Mouse (Mus musculus) adrenal gland, postnatal 14 days (tissue): ENCODE data around the gene Srxn1. TPM values are rescaled to one million over a fixed set of nuclear protein-coding genes. Genes with fewer than 3 reads are reported as not detected.
A peak's percentile ranks its signal among the peaks of the same experiment; 100 is the strongest.
"Not testable (repeated sequence)": the region's sequence is repeated elsewhere in the genome, so short reads cannot be mapped to it uniquely, and the experiment has no call there.

Source experiments
- DNase-seq: peaks from one replicate; pipeline ENCODE4 v3.0.0; 2021; ENCODE audit warnings: mixed read lengths
- long read RNA-seq, 2 experiments: library from polyadenylated mRNA; stranded (forward); transcript quantifications; one replicate each; pipeline ENCODE4 v2.0.0; 2021
- total RNA-seq: library from RNA; stranded (reverse); gene quantifications from 2 replicates; pipeline ENCODE4 v1.2.3, GENCODE M21; 2021

Gene Srxn1
- 267 and 289 TPM in 2 replicates for total RNA-seq
- long read RNA-seq, experiment 1, transcript Srxn1-203 (2 exons, 446 nt): minor isoform, 12 of 260 reads
- long read RNA-seq, experiment 1, transcript Srxn1-201 (2 exons, 2,812 nt): major isoform, 210 of 260 reads
- long read RNA-seq, experiment 1, partial matches to known transcripts: 0 of 260 reads
- long read RNA-seq, experiment 1, other reads (novel, unspliced or antisense): 38 of 260 reads
- long read RNA-seq, experiment 2, transcript Srxn1-201 (2 exons, 2,812 nt): major isoform, 258 of 325 reads
- long read RNA-seq, experiment 2, transcript Srxn1-203 (2 exons, 446 nt): minor isoform, 7 of 325 reads
- long read RNA-seq, experiment 2, partial matches to known transcripts: 57 of 325 reads
- long read RNA-seq, experiment 2, other reads (novel, unspliced or antisense): 3 of 325 reads

DNA sequence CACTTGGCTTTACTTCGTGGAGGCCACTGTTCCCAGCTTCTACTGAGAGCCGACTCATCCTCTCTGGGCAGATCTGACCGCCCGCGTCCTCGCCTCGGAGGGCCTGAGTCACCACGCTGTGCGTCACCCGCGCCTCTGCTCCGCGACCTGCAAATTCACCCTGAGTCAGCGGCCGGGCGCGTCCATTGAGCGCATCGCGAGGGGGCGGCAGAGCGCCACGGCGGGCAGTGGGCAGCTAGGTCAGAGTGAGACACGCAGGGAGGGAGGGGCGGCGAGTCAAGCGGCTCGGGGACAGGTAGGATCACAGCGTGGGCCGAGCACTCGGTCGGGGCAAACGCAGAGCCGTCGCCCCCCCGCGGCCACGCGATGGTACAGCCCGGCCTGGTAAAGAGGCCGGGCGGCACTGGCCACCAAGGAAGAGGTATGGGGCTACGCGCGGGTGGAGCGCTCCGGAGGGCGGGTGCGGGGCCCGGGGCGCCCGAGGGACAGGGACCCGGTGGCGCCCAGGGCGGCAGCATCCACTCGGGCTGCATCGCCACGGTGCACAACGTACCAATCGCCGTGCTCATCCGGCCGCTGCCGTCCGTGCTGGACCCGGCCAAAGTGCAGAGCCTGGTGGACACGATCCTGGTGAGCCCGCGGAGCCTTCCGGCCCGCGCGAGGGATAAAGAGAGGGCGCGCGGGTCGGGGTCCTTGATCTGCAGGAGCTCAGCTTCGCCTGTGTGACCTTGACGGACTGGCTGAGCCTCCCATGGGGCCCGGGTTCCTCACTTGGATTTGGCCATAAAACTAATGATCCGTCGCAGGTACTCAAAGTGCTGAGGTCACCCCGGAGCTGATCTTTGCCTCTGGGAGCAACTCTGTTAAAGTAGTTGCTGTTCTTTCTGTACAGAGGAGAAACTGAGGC, at the start of gene Srxn1:
Srxn1 (plus strand) TSS at position 199 of the 907 bp plus-strand sequence.
- DNase-seq: peak; percentile 96

DNA sequence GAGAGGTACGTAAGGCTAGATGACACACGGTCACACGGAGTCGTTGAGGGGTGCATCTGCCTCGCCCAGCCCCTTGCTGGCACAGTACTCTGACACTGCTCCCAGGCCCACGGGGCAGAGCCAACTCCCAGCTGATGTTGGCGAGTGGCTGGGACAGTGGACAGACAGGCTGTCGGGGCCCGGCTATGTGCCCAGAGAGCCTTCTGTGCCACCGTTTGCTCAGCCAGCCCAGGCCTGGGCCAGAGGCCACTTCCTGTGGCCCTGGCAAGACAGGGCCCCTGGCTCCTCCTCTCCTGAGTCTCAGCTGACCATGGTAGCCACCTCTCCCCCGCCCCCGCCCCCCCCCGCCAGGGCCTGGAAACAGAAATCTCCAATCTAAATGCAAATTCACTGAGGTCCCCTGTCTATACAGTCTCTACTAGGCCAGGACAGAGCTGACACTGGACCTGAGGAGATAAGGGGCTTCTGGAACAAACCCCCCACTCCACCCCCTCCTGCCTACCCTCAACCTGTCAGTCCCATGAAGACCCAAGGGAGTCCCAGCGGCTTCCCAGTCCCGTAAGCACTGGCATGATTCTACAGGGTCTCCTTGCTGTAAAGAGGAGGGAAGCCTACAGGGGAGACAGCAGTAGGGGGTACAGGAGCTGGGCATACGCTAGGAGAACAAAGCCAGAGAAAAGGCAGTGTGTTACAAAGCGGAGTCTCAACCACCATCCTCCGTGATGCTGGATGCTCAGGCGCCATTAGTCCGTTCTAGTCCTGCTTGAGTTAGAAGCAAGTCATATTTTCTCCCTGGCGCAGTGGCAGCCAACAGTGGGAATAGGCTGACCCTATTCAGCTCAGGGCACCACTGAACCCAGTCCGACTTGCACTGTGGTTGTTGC, 48.7 kb upstream of the Srxn1 start:
- peak; percentile 14 for DNase-seq

DNA sequence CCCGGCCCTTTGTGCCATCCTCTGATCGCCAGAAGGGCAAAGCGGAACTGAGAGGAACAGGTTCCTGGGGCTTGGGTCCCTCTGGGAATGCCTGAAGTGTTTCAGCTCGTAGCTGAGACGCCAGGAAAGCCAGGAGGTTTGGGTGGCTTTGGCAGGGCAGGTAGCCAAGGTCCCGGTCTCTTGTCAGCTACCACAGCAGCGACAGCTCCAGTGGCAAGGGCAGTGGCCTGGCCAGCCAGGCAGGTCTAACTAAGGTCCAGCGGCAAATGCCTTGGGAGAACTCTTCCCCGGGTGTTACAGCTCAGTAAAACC, 48.1 kb upstream of the Srxn1 start:
- no peak for DNase-seq

DNA sequence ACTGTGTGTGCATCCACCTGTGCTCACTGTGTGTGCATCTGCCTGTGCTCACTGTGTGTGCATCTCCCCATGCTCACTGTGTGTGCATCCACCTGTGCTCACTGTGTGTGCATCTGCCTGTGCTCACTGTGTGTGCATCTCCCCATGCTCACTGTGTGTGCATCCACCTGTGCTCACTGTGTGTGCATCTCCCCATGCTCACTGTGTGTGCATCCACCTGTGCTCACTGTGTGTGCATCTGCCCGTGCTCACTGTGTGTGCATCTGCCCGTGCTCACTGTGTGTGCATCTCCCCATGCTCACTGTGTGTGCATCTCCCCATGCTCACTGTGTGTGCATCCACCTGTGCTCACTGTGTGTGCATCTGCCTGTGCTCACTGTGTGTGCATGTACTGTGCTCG, 42.5 kb upstream of the Srxn1 start:
- not testable (repeated sequence) for DNase-seq

DNA sequence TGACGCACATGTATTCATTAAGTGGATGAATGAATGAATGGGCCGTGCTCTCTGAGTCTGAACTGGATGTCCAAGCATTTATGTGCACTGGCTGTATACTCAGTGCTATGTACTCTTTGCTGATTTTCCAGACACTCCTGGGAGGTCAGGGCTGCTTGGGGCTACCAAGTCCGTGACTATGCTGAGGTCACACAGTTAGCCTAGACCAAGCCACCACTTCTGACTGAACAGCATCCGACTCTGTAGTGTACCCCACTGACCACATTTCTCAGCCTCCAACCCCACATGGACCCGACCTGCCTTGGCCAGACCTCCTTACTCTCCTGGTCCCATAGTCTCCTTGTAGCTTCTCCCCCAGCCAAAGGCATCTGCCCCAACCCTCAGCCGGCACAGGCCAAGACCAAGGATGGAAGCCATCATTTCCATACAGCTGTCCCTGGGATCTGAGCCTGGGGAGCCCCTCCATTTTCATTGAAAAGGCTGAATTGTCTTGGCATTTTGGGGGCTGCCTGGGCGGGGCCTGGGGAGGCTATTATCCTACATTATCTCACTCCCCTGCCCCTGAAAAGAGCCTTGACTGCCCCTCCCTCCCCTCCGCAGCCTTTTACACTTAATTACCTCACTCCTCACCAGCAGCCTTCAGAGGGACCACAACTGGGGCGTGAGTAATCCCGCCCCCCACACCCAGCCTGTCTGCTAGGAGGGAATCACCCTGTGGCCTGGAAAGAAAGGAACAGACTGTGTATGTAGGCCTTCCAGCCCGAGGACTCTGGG, 36.5 kb upstream of the Srxn1 start:
- DNase-seq: no peak

DNA sequence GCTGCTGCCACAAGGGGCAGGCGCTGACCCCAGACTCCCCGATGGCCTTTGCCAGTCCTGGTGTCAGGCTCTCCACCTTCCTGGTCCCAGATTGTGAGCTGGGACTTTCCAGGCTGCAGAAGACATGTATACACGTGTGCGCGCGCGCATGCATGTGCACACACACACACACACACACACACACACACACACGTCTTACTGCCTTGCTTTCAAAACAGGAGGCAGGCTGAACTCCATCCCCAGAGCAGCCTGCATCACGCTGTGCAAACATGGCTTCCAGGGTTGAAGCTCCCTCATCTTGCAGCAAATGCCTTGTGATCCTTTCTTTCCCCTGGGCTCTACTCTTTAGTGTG, 35.9 kb upstream of the Srxn1 start:
- DNase-seq: no peak

DNA sequence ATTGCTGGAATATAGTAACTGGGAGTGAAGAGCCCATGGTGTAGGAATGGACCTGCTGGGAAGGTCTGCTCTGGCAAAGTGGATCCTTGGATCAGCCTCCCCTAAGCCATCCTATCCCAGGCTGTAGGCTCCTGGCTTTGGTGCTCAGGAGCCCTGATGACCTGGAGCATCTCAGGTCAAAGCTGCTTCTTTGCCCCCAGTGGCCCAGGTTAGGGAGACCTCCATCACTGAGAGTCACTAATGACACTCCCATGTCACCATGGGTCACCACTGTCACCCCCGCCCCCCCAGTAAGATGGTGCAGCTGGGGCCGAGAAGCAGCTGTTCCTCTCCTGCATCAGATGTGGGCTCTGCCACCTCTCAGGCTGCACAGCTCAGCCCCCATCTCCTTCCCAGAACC, 35.4 kb upstream of the Srxn1 start:
- no peak for DNase-seq

DNA sequence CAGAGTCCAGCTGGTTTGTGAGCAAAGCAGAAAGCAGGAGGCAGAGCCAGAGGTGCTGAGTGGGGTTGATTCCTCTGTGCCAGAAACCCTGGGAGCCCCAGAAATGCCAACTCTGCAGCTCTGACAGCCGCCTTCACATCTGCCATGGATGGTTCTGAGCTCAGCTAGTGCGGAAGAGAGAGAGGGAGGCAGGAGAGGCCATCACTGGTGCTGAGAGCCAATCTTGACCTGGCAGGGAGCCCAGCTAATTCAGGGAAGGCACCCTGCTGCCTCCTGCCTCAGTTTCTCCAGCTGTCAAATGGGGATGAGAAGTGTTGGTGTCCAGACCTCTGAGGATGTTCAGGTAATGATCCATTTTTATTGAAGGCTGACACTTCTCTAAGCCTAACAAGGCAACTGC, 30.8 kb upstream of the Srxn1 start:
- DNase-seq: no peak

DNA sequence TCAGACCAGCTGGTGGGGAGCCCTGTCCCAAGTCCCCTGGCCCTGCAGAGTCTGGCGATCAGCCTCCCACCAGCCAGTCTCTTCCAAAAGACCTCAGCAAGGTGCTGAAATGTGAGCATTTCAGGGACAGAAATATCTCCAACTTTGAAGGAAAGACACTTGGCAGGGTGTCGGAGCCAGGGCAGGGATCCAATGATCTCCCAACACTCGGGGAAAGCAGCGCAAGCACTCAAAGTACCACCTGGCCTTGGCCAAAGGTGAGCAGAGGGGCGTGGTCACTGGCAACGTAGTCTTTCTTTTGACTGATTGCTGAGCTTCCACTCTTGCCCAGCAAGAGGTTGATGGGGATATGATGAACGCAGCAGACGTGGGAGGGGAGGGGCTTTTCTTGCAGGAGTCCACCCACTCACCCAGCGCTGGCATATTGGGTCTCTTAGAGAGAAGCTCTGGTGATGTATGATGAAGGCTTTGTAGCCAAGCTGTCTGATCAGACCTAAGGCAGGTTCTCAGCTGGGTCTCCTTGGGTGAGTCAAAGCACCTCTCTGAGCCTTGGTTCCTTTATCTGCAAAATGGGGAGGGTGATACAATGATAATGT, 29.9 kb upstream of the Srxn1 start:
- DNase-seq: no peak

DNA sequence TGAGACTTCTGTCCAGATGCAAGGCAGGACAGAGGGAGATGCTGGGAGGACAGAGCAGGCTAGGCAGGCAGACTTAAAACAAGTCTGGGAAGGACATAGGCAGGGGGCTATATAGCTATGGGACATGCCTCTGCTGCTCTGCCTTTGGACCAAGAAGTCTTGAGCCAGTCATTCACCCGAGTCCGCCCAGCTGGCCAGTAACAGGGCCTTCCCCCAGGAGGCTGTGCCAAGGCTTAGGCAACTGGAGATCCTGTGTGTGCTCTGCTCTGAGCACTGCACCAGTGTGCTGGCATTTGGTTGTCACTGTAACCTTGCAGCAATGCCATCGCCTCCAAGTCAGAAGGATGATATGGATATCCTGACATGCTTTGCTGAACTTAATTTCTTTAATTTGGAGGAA, 28.0 kb upstream of the Srxn1 start:
- DNase-seq: peak; percentile 26

DNA sequence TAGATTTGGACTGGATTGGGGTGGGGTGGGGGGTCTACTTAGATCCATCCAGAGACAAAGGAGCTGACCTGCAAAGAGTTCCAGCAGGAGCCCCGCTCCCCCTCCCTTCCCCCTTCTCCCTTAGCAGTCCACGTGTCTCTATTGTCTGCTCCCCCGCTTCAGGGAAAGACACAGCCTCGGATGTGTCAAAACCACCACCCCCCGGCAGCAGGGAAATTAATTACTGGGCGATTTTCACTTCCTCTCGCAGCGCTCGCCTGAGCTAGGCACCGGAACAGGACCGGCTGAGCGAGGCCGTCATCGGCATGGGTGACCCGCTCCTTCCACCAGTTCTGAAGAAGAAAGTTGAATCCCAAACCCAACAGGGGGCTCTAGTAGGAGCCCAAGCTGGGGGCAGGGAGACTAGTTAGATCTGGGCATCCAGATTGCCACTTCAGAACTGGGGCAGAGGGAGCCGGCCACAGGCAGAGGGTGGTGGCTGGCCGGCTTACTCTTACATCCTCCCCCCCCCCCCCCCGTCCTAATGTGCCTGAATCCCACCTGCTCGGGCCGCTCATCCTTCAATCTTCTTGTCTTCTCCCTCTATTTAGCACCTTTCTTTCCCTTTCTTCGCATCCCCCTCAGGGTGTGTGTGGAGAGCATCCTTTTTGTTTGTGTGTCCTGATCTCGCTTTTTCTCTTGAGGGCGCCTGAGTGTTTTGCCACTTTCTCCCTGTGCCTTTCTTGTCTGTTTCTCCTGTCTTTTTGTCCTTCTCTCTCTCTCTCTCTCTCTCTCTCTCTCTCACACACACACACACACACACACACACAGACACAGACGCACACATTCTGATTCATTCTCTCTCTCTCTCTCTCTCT, 24.4 kb upstream of the Srxn1 start, which contains the start of gene Scrt2:
Scrt2 (plus strand) TSS at position 845 of the 857 bp plus-strand sequence.
- no peak for DNase-seq

DNA sequence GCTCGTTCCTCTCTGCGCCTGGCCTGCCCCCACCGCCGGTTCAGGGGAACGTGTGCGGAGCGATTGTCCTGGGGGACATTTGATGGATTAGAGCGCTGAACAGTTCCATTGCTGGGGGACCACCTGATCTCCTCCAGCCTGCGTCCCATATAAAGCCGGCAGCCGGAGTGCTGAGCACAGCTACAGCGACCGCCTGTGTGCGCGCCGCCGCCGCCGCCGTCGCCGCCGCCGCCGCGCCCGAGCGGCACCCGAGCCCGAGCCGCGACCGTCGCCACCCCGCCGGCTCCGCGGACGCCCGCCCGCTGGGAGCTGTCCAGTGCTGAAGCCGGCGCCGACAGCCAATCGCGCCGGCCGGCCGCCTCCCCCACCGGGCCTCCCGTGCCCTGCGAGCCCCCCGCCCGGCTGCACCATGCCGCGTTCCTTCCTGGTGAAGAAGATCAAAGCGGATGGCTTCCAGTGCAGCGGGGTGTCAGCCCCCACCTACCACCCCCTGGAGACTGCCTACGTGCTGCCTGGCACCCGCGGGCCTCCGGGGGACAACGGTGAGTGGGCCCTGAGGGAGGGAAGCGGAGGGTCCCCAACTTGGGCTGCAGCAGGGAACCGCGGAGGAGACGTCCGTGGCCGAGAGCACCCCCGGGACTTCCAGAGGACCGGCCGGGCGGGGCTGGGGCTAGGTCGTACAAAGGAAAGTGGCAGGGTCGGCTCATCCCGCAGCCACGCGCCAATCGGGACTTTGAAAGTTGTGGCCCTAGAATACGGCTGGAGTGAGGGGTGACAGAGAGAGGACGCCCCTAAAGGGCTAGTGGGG, 23.5 kb upstream of the Srxn1 start:
- peak; percentile 93 for DNase-seq

DNA sequence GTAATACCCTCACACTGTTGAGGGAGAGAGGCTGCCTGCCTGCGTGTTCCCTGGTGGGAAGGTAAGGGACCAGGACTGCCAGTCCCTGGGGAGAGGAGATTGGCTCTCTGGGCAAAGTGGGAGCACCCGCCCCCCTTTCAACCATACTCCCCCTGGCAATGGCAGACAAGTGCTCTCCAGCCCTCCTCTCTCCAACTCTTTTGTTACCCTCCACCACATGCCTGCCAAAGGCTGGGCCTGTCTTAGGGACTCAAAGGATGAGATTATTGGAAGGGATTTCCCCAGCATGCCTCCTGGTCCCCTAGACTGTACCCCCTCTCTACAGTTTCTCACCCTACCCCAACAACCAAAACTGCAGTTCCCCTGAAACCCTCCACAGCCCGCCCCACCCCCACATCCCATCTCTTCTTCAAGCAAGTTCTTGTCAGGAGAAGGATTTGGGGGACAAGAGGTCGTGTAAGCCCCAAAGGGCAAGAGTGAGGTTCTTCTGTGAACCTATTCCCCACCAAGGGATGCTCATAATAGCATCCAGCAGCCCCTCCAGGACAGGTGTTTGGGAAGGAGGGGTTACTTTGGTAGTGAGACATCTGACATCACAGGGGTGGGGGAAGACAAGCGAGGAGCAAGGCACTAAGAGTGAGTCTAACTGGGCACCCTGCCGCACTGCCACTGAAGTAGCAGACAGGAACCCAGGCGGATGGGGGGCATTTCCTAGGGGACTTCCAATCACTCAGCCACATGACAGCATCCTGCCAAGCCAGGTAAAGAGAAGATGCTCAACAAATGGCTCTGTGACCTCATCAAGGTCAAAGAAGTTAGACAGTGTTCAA, 22.6 kb upstream of the Srxn1 start:
- no peak for DNase-seq

DNA sequence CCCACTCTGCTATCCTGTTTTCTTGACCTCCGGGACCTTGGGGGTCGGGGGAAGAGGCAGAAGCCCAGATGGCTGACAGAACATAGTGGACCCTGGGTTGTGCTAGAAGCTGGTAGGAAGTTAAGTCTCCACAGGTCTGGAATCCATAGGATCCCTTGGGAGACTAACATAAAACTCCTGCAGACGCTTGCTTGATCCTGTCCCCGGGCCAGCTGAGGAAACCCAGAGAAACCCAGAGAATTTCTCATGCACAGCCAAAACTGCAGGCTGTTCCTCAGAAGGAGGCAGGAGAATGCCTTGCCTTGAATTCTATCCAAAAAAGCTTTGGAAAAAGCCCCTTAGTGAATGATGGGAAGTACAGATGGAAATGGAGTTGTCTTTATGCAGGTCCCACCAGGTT, 21.9 kb upstream of the Srxn1 start:
- no peak for DNase-seq

DNA sequence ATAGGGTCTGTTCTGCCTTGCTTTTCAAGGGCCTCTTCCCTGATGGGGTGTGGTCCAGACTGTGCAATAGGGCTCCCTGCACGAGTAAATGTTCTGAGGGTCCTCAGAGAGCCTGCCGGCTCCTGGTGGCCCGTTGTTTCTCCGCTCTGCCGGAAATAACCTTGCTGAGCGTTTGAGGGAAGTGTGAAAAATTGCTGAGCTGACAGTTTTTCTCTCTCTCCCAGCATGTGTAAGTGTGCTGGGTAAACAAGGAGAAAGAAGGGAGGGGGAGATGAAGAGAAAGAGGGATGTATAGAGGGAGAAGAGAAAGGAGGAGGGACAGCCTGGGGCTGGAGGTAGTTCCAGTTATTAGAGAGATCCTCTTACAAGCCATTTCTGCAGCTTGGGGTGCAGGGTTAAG, 21.0 kb upstream of the Srxn1 start:
- DNase-seq: no peak

DNA sequence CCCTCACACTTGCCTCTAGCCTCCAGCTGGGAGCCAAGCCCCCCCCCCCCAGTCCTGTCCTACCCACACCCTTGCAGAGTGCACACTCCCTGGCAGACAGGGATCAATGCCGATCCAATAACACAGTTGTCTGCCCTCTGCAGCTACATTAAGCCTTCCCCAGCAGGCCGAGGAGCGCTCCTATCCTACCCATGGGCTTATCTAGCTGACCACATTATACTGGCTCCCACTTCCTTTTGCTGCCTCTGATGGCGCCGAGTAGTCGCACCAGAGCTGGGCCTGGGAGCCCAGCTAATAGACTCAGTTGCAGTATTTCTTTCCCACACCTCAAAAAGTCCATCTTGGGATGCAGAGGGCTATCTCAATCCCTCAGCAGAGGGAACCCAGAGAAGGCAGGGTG, 19.9 kb upstream of the Srxn1 start:
- no peak for DNase-seq

DNA sequence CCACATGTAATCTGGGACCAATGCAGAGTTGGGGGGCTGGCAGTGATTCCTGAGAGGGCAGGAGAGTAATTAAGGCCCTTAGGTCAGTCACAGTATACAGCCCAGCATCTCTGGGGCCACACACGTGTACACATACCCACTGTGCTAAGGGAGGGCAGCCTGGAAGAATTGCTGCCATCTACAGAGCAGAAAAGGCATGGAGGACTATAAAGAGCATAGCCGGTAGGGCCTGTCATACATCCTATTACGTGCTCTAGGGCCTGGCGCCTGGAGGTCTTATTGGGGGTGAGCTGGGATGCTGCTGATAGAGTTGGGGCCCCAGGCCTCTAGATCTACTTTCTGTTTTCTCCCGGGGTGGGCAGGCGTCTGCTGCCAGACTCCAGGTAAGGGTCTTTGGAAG, 18.9 kb upstream of the Srxn1 start:
- DNase-seq: no peak

DNA sequence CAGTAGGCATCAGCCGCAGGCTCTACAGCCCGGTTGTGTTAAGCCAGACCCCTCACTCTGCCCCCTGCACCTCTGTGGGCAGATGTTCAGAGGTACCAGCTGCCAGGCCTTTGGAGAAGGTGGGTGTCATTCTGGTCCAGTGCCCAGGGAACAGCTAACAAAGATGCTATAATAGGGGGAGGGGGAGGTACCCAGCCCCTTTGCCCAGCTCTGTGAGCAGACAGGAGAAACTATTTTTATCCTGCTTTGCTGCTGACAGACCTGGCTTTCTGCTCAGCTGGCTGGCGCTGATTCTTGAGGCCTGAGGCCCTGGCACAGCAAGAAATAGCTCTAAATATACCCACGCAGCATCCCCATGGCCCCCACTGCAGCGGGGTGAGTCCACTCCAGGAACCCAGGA, 18.2 kb upstream of the Srxn1 start:
- no peak for DNase-seq

DNA sequence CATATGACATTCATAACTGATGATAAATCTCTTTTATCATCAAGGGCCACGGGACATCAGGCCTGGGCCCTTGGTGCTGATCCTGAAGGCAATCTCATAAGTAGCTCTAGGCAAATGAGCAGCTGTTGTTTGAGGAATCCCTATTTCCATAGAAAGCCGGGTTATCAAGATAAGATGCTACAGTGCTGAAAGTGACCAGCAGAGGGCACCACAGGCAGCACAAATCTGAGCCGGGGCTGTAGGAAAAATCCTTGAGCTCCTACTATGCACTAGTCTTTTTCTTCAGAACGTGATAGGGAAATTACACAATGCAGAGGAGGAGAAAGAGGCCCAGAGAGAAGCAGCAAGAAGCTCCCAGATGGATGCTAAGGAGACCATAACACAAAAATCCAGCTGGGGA, 16.2 kb upstream of the Srxn1 start:
- DNase-seq: peak; percentile 72
